Mouse (Mus musculus): ENCODE measurements around the gene Mta3. TPM values are rescaled to one million over a fixed set of nuclear protein-coding genes. Genes with fewer than 3 reads are reported as not detected.
A peak's percentile ranks its signal among the peaks of the same experiment; 100 is the strongest.

Mta3 gene
- polyA plus RNA-seq, 1 experiment from 2014 or later = 42.2 TPM

DNA sequence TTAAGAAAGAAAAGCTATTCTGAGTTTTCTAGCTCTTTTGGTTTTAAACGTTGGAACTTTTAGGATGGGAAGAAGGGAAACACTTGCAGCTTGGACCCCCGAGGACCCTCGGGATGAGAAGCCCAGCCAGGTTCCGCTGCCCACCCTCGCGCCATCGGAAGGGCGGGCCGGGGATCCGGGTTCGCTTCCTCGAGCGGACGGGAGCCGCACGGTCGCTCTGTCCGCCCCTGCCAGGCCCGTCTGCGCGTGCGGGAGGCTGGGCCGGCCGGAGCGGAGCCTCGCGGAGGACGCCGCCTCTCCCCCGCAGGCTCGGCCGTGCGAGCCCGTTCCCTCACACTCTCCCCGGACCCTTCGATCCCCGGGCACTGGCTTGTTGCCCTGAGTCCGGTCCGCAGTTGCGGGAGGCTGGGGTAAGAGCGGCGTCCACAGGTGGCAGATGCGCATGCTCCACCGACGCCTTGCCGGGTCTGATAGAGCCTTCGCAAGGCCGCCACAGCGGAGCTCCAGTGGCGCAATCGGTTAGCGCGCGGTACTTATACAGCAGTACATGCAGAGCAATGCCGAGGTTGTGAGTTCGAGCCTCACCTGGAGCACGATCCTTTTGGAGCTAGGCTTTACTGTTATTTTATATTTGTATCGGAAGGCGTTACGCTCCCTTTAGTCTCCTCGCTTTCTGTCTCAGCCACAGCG, 155.6 kb downstream of the Mta3 start:
- Histone ChIP-seq H3K36me3 (ENCODE audit: insufficient read depth, low read length) (no peaks in the 10 kb centered on the region), H3K27me3 (ENCODE audit: insufficient read depth, low read length) (no peaks in the 10 kb centered on the region), H3K4me3 (replicated peaks; ENCODE audit: low read depth, low read length) (peak overlapping the region; percentile 51), H3K4me2 (ENCODE audit: low read length) (peak overlapping the region; percentile 71), H3K27ac (peak overlapping the region; percentile 93), H3K9me3 (replicated peaks; ENCODE audit: low read length) (no peaks in the 10 kb centered on the region), H3K4me1 (replicated peaks; ENCODE audit: insufficient read depth, low read length) (0 out of 2 replicates have a peak, but pooled peaks cover 3% of the 10 kb centered on the region), H3K9ac (ENCODE audit: low read depth, low read length) (peak overlapping the region; percentile 88)
- no peak for TF ChIP-seq CTCF (IDR thresholded peaks at IDR 0.05; ENCODE audit: low read depth)
- WGBS = under 1% methylated on average over 61 of the region's 62 CpGs
- ATAC-seq (replicated peaks; ENCODE audit: low FRiP score, low read depth) (peak; percentile 89), DNase-seq (ENCODE audit: low spot score) (peak; percentile 87)

GRCm38 (mm10) chr17:83862134-83862881, 156.3 kb downstream of the Mta3 start:
- DNase-seq (ENCODE audit: low spot score) (peak; percentile 68), ATAC-seq (replicated peaks; ENCODE audit: low FRiP score, low read depth) (peak; percentile 53)
- H3K4me1 ChIP-seq (replicated peaks; ENCODE audit: insufficient read depth, low read length) = 0 out of 2 replicates have a peak, but pooled peaks cover 3% of the 10 kb centered on the region
- no peak for TF ChIP-seq CTCF (IDR thresholded peaks at IDR 0.05; ENCODE audit: low read depth)
- H3K27me3 ChIP-seq (ENCODE audit: insufficient read depth, low read length) = no peaks in the 10 kb centered on the region
- H3K36me3 ChIP-seq (ENCODE audit: insufficient read depth, low read length) = no peaks in the 10 kb centered on the region
- H3K27ac ChIP-seq = peak overlapping the region; percentile 93
- no peaks in the 10 kb centered on the region for H3K9me3 ChIP-seq (replicated peaks; ENCODE audit: low read length)
- H3K4me2 ChIP-seq (ENCODE audit: low read length) = peak overlapping the region; percentile 71
- H3K9ac ChIP-seq (ENCODE audit: low read depth, low read length) = peak overlapping the region; percentile 88
- peak overlapping the region; percentile 51 for H3K4me3 ChIP-seq (replicated peaks; ENCODE audit: low read depth, low read length)
- under 1% methylated on average over 27 of the region's 27 CpGs for WGBS

GRCm38 (mm10) chr17:83865366-83865765, 159.4 kb downstream of the Mta3 start:
- no peak for DNase-seq (ENCODE audit: low spot score)
- 41% methylated on average over 7 of the region's 7 CpGs for WGBS
- Histone ChIP-seq H3K4me2 (ENCODE audit: low read length) (no peak overlapping the region), H3K27me3 (ENCODE audit: insufficient read depth, low read length) (no peaks in the 10 kb centered on the region), H3K9ac (ENCODE audit: low read depth, low read length) (no peak overlapping the region), H3K4me3 (replicated peaks; ENCODE audit: low read depth, low read length) (no peak overlapping the region), H3K9me3 (replicated peaks; ENCODE audit: low read length) (no peaks in the 10 kb centered on the region), H3K27ac (no peak overlapping the region), H3K36me3 (ENCODE audit: insufficient read depth, low read length) (no peaks in the 10 kb centered on the region), H3K4me1 (replicated peaks; ENCODE audit: insufficient read depth, low read length) (0 out of 2 replicates have a peak, but pooled peaks cover 3% of the 10 kb centered on the region)
- no peak for ATAC-seq (replicated peaks; ENCODE audit: low FRiP score, low read depth)
- no peak for TF ChIP-seq CTCF (IDR thresholded peaks at IDR 0.05; ENCODE audit: low read depth)

DNA sequence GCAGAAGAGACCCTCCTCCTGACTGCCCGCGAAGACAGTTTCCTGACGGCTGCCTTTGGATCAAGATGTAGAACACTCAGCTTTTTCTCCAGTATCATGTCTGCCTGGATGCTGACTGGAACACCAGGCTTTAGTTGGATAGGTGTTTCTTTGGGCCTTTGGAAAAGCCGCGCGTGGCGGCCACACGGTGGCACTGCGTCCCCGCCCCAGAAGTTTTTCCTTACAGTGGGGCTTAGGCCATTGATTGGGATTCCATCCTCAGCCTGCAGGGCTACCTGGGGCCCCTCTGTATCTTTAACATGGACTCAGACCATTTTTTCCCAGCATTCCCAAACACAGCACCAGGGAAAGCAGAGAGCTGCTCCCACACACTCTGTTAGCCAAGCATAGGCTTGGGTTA, 160.6 kb downstream of the Mta3 start:
- Histone ChIP-seq H3K4me3 (replicated peaks; ENCODE audit: low read depth, low read length) (no peak overlapping the region), H3K9me3 (replicated peaks; ENCODE audit: low read length) (no peaks in the 10 kb centered on the region), H3K4me1 (replicated peaks; ENCODE audit: insufficient read depth, low read length) (0 out of 2 replicates have a peak, but pooled peaks cover 3% of the 10 kb centered on the region), H3K4me2 (ENCODE audit: low read length) (no peak overlapping the region), H3K36me3 (ENCODE audit: insufficient read depth, low read length) (no peaks in the 10 kb centered on the region), H3K9ac (ENCODE audit: low read depth, low read length) (no peak overlapping the region), H3K27ac (no peak overlapping the region), H3K27me3 (ENCODE audit: insufficient read depth, low read length) (no peaks in the 10 kb centered on the region)
- peak; percentile 77 for DNase-seq (ENCODE audit: low spot score)
- TF ChIP-seq CTCF (IDR thresholded peaks at IDR 0.05; ENCODE audit: low read depth) = peak; percentile 89
- 19% methylated on average over 10 of the region's 10 CpGs for WGBS
- ATAC-seq (replicated peaks; ENCODE audit: low FRiP score, low read depth) = no peak

DNA sequence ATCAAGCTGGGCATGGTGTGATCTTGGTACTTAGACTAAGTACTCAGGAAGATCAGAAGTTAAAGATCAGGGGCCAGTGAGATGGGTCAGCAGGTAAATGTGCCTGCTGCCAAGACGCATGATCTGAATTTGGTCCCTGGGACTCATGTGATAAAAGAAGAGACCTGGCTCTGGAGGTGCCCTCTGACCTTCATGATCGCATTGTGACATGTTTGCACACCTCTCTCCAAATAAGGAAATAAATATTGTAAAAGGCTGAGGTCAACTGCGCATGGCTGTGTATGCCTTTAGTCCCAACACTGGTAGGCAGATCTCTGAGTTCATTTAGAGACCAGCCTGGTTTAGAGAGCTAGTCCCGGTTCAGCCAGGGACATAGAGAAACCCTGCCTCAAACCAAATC, 164.4 kb downstream of the Mta3 start:
- Histone ChIP-seq H3K9ac (ENCODE audit: low read depth, low read length) (no peak overlapping the region), H3K27me3 (ENCODE audit: insufficient read depth, low read length) (no peaks in the 10 kb centered on the region), H3K27ac (no peak overlapping the region), H3K9me3 (replicated peaks; ENCODE audit: low read length) (no peaks in the 10 kb centered on the region), H3K4me3 (replicated peaks; ENCODE audit: low read depth, low read length) (no peak overlapping the region), H3K36me3 (ENCODE audit: insufficient read depth, low read length) (no peaks in the 10 kb centered on the region), H3K4me2 (ENCODE audit: low read length) (no peak overlapping the region), H3K4me1 (replicated peaks; ENCODE audit: insufficient read depth, low read length) (no peaks in the 10 kb centered on the region)
- whole genome bisulfite sequencing = 91% methylated on average over 4 of the region's 4 CpGs
- TF ChIP-seq CTCF (IDR thresholded peaks at IDR 0.05; ENCODE audit: low read depth) = no peak
- DNase-seq (ENCODE audit: low spot score) = no peak
- ATAC-seq (replicated peaks; ENCODE audit: low FRiP score, low read depth) = no peak

Other genes starting within 250 kb of the Mta3 start
- 258 and 279 TPM in 2 replicates for gene Cox7a2l, start 188.8 kb upstream of the Mta3 start, polyA plus RNA-seq (2015; fragmentation: Nextera tagmentation; extraction: Ambion mirVana)
- 0.08 TPM in 1 of 2 replicates, not detected in the other for gene Kcng3, start 74.3 kb upstream of the Mta3 start, polyA plus RNA-seq (2015; fragmentation: Nextera tagmentation; extraction: Ambion mirVana)
- gene Haao, start 141.8 kb downstream of the Mta3 start, polyA plus RNA-seq (2015; fragmentation: Nextera tagmentation; extraction: Ambion mirVana) = 4.9 and 6.3 TPM in 2 replicates

Data from kidney, postnatal 0 days (tissue).